Mouse (Mus musculus): ENCODE measurements around the gene Kdelr3. TPM values are rescaled to one million over a fixed set of nuclear protein-coding genes. Genes with fewer than 3 reads are reported as not detected.

The Kdelr3 gene
- polyA plus RNA-seq, 1 experiment from 2014 or later: 133 TPM

GRCm38 (mm10) chr15:79517710-79518109 lies 1.5 kb downstream of the Kdelr3 start:
- peaks cover 36% of the 10 kb centered on the region for H3K4me1 ChIP-seq
- peak overlapping the region; percentile 85 for H3K9ac ChIP-seq
- no peak for ATAC-seq (ENCODE audit: low FRiP score, low read depth)
- H3K9me3 ChIP-seq: no peaks in the 10 kb centered on the region
- H3K27me3 ChIP-seq: peaks cover 47% of the 10 kb centered on the region
- H3K36me3 ChIP-seq: peaks cover 11% of the 10 kb centered on the region
- WGBS: 79% methylated on average over 4 of the region's 4 CpGs
- peak overlapping the region; percentile 82 for H3K4me2 ChIP-seq (replicated peaks)
- peak overlapping the region; percentile 67 for H3K4me3 ChIP-seq
- no peak overlapping the region for H3K27ac ChIP-seq

- no peaks in the 10 kb centered on the region for H3K9me3 ChIP-seq
- H3K4me3 ChIP-seq: peak overlapping the region; percentile 67
- H3K9ac ChIP-seq: no peak overlapping the region
- peaks cover 39% of the 10 kb centered on the region for H3K27me3 ChIP-seq
- H3K27ac ChIP-seq: no peak overlapping the region
- H3K36me3 ChIP-seq: peaks cover 19% of the 10 kb centered on the region
- peaks cover 34% of the 10 kb centered on the region for H3K4me1 ChIP-seq
- 87% methylated on average over 3 of the region's 3 CpGs for WGBS
- no peak for ATAC-seq (ENCODE audit: low FRiP score, low read depth)
- peak overlapping the region; percentile 82 for H3K4me2 ChIP-seq (replicated peaks)
Observed at GRCm38 (mm10) chr15:79518571-79518970, 2.4 kb downstream of the Kdelr3 start.

- no peak for ATAC-seq (ENCODE audit: low FRiP score, low read depth)
- Histone ChIP-seq H3K9ac (no peak overlapping the region), H3K27me3 (peaks cover 29% of the 10 kb centered on the region), H3K9me3 (no peaks in the 10 kb centered on the region), H3K36me3 (peaks cover 30% of the 10 kb centered on the region), H3K4me1 (peaks cover 27% of the 10 kb centered on the region), H3K4me3 (no peak overlapping the region; the same call in 1 of the 2 replicates), H3K4me2 (replicated peaks) (peak overlapping the region; percentile 82), H3K27ac (no peak overlapping the region)
- WGBS: 47% methylated on average over 16 of the region's 16 CpGs
Observed at GRCm38 (mm10) chr15:79519400-79520220, 3.4 kb downstream of the Kdelr3 start.

GRCm38 (mm10) chr15:79525564-79525963 lies 9.4 kb downstream of the Kdelr3 start:
- no peak overlapping the region for H3K4me3 ChIP-seq
- H3K27me3 ChIP-seq: no peaks in the 10 kb centered on the region
- no peak overlapping the region for H3K4me2 ChIP-seq (replicated peaks)
- peaks cover 87% of the 10 kb centered on the region for H3K36me3 ChIP-seq
- 90% methylated on average over 5 of the region's 5 CpGs for WGBS
- peaks cover 12% of the 10 kb centered on the region for H3K4me1 ChIP-seq
- no peak for ATAC-seq (ENCODE audit: low FRiP score, low read depth)
- no peak overlapping the region for H3K9ac ChIP-seq
- H3K9me3 ChIP-seq: no peaks in the 10 kb centered on the region
- no peak overlapping the region for H3K27ac ChIP-seq

GRCm38 (mm10) chr15:79525979-79526768 lies 10.0 kb downstream of the Kdelr3 start:
- Histone ChIP-seq H3K36me3 (peaks cover 93% of the 10 kb centered on the region), H3K27me3 (no peaks in the 10 kb centered on the region), H3K9ac (no peak overlapping the region), H3K9me3 (no peaks in the 10 kb centered on the region), H3K4me1 (peaks cover 12% of the 10 kb centered on the region), H3K27ac (no peak overlapping the region), H3K4me3 (no peak overlapping the region), H3K4me2 (replicated peaks) (no peak overlapping the region)
- WGBS: 55% methylated on average over 9 of the region's 9 CpGs
- ATAC-seq (ENCODE audit: low FRiP score, low read depth): peak; percentile 49; the same call in 1 of the 2 replicates

- Histone ChIP-seq H3K9me3 (no peaks in the 10 kb centered on the region), H3K36me3 (peaks cover 98% of the 10 kb centered on the region), H3K27me3 (no peaks in the 10 kb centered on the region), H3K4me2 (replicated peaks) (no peak overlapping the region), H3K4me3 (no peak overlapping the region), H3K4me1 (peaks cover 12% of the 10 kb centered on the region), H3K27ac (no peak overlapping the region), H3K9ac (no peak overlapping the region)
- 86% methylated on average over 4 of the region's 4 CpGs for WGBS
- ATAC-seq (ENCODE audit: low FRiP score, low read depth): no peak
Observed at GRCm38 (mm10) chr15:79527192-79527591, 11.0 kb downstream of the Kdelr3 start.

GRCm38 (mm10) chr15:79527991-79528639 lies 11.9 kb downstream of the Kdelr3 start:
- H3K27me3 ChIP-seq: no peaks in the 10 kb centered on the region
- ATAC-seq (ENCODE audit: low FRiP score, low read depth): no peak
- no peak overlapping the region; the same call in 1 of the 2 replicates for H3K27ac ChIP-seq
- H3K9me3 ChIP-seq: no peaks in the 10 kb centered on the region
- WGBS: 55% methylated on average over 5 of the region's 5 CpGs
- no peak overlapping the region for H3K9ac ChIP-seq
- no peak overlapping the region for H3K4me3 ChIP-seq
- H3K36me3 ChIP-seq: peaks cover 97% of the 10 kb centered on the region
- no peak overlapping the region for H3K4me2 ChIP-seq (replicated peaks)
- peaks cover 12% of the 10 kb centered on the region for H3K4me1 ChIP-seq

GRCm38 (mm10) chr15:79529935-79530334 lies 13.7 kb downstream of the Kdelr3 start:
- H3K4me2 ChIP-seq (replicated peaks): no peak overlapping the region
- no peak overlapping the region for H3K27ac ChIP-seq
- H3K9me3 ChIP-seq: no peaks in the 10 kb centered on the region
- H3K27me3 ChIP-seq: no peaks in the 10 kb centered on the region
- H3K4me3 ChIP-seq: no peak overlapping the region
- H3K36me3 ChIP-seq: peaks cover 97% of the 10 kb centered on the region
- H3K9ac ChIP-seq: no peak overlapping the region
- WGBS: 73% methylated on average over 7 of the region's 7 CpGs
- peaks cover 12% of the 10 kb centered on the region for H3K4me1 ChIP-seq
- ATAC-seq (ENCODE audit: low FRiP score, low read depth): no peak

- H3K27ac ChIP-seq: no peak overlapping the region
- no peak overlapping the region for H3K9ac ChIP-seq
- 92% methylated on average over 3 of the region's 3 CpGs for WGBS
- H3K9me3 ChIP-seq: no peaks in the 10 kb centered on the region
- H3K4me2 ChIP-seq (replicated peaks): no peak overlapping the region
- no peak overlapping the region for H3K4me3 ChIP-seq
- ATAC-seq (ENCODE audit: low FRiP score, low read depth): no peak
- H3K4me1 ChIP-seq: peaks cover 9% of the 10 kb centered on the region
- peaks cover 98% of the 10 kb centered on the region for H3K36me3 ChIP-seq
- H3K27me3 ChIP-seq: no peaks in the 10 kb centered on the region
Observed at GRCm38 (mm10) chr15:79533796-79534195, 17.6 kb downstream of the Kdelr3 start.

- H3K4me3 ChIP-seq: peak overlapping the region; percentile 94
- H3K27ac ChIP-seq: no peak overlapping the region
- no peaks in the 10 kb centered on the region for H3K9me3 ChIP-seq
- no peaks in the 10 kb centered on the region for H3K27me3 ChIP-seq
- ATAC-seq (ENCODE audit: low FRiP score, low read depth): no peak
- WGBS: 85% methylated on average over 3 of the region's 3 CpGs
- H3K36me3 ChIP-seq: peaks cover 53% of the 10 kb centered on the region
- peaks cover 23% of the 10 kb centered on the region for H3K4me1 ChIP-seq
- H3K9ac ChIP-seq: no peak overlapping the region
- peak overlapping the region; percentile 91 for H3K4me2 ChIP-seq (replicated peaks)
Observed at GRCm38 (mm10) chr15:79543968-79544367, 27.8 kb downstream of the Kdelr3 start.

GRCm38 (mm10) chr15:79545496-79545895 lies 29.3 kb downstream of the Kdelr3 start:
- H3K9ac ChIP-seq: peak overlapping the region; percentile 97
- 3% methylated on average over 3 of the region's 3 CpGs for WGBS
- peak overlapping the region; percentile 97 for H3K27ac ChIP-seq

More at GRCm38 (mm10) chr15:79545496-79545895, 29.3 kb downstream of the Kdelr3 start:
- H3K4me1 ChIP-seq: peaks cover 23% of the 10 kb centered on the region
- no peak for ATAC-seq (ENCODE audit: low FRiP score, low read depth)
- peak overlapping the region; percentile 94 for H3K4me3 ChIP-seq
- peak overlapping the region; percentile 91 for H3K4me2 ChIP-seq (replicated peaks)
- H3K27me3 ChIP-seq: peaks cover 3% of the 10 kb centered on the region; the same call in 1 of the 2 replicates
- H3K36me3 ChIP-seq: peaks cover 38% of the 10 kb centered on the region
- no peaks in the 10 kb centered on the region for H3K9me3 ChIP-seq
